Mouse (Mus musculus) testis, postnatal 14 days (tissue): ENCODE measurements at regions not wholly inside any gene's neighbourhood (a gene's known extent, or its start where the extent isn't known, plus 50 kb on each side); places are given as distances from the start of the nearest gene placed in this dataset.

Experiments
- DNase-seq: peaks from one replicate; pipeline ENCODE4 v3.0.0; 2021; ENCODE audit warnings: low spot score

- no peak for DNase-seq
Observed at GRCm38 (mm10) chr16:30873493-30874211, 207.6 kb downstream of the Xxylt1 start.

GRCm38 (mm10) chr16:30875235-30875829 lies 205.9 kb downstream of the Xxylt1 start:
- no peak for DNase-seq

- DNase-seq, result no peak
Observed at GRCm38 (mm10) chr16:30878821-30879220, 202.4 kb downstream of the Xxylt1 start.

- no peak for DNase-seq
Observed at GRCm38 (mm10) chr16:30879878-30880277, 201.4 kb downstream of the Xxylt1 start.

- DNase-seq, result no peak
Observed at GRCm38 (mm10) chr16:30880682-30881081, 200.6 kb downstream of the Xxylt1 start.

GRCm38 (mm10) chr16:30881186-30881585 lies 200.0 kb downstream of the Xxylt1 start:
- no peak for DNase-seq

GRCm38 (mm10) chr16:30883490-30884188 lies 197.6 kb downstream of the Xxylt1 start:
- DNase-seq, result no peak

GRCm38 (mm10) chr16:30884189-30884551 lies 197.1 kb downstream of the Xxylt1 start:
- no peak for DNase-seq

- no peak for DNase-seq
Observed at GRCm38 (mm10) chr16:30886982-30887381, 194.2 kb downstream of the Xxylt1 start.

GRCm38 (mm10) chr16:30887536-30887935 lies 193.7 kb downstream of the Xxylt1 start:
- DNase-seq, result no peak

- no peak for DNase-seq
Observed at GRCm38 (mm10) chr16:30888556-30889323, 192.5 kb downstream of the Xxylt1 start.

GRCm38 (mm10) chr16:30892606-30893005 lies 188.6 kb downstream of the Xxylt1 start:
- no peak for DNase-seq

GRCm38 (mm10) chr16:30894086-30894485 lies 187.1 kb downstream of the Xxylt1 start:
- DNase-seq, result no peak

- no peak for DNase-seq
Observed at GRCm38 (mm10) chr16:30895021-30895420, 186.2 kb downstream of the Xxylt1 start.

GRCm38 (mm10) chr16:30897371-30897770 lies 183.9 kb downstream of the Xxylt1 start:
- no peak for DNase-seq

GRCm38 (mm10) chr16:30900121-30900520 lies 181.1 kb downstream of the Xxylt1 start:
- DNase-seq, result no peak

GRCm38 (mm10) chr16:30901309-30901708 lies 179.9 kb downstream of the Xxylt1 start:
- no peak for DNase-seq
